Mouse (Mus musculus) B cell, adult 2 months (primary cell): ENCODE measurements at regions not wholly inside any gene's neighbourhood (a gene's known extent, or its start where the extent isn't known, plus 50 kb on each side); places are given as distances from the start of the nearest gene placed in this dataset.

Experiments used
- DNase-seq, 2 experiments: peaks; one replicate each; pipeline ENCODE4 v3.0.0; 2022

GRCm38 (mm10) chr6:148599473-148599872, 155.3 kb upstream of the Tmtc1 start:
- no peak for DNase-seq

- no peak for DNase-seq
Observed at GRCm38 (mm10) chr6:148598746-148599337, 154.7 kb upstream of the Tmtc1 start.

GRCm38 (mm10) chr6:148595009-148595770, 151.0 kb upstream of the Tmtc1 start:
- no peak for DNase-seq

DNA sequence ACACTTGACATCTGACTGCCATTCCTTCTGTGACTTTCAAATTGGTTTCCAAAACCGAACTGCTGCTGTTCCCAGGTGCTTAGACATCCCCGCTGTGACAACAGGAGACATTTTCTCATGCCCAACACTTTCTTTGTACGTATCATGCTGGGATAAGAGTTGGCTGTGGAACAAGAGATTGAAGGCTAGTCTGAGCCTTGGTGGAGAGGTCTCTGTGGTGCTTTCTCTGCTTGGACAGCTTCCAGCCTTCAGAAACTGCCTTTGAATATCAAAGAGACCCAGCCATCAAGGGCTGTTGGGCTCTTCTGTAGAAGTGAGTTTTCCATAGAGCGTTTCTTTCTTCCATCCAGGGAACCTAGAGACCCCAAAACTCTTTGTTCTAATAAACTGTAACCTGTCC, 144.8 kb upstream of the Tmtc1 start:
- no peak for DNase-seq

DNA sequence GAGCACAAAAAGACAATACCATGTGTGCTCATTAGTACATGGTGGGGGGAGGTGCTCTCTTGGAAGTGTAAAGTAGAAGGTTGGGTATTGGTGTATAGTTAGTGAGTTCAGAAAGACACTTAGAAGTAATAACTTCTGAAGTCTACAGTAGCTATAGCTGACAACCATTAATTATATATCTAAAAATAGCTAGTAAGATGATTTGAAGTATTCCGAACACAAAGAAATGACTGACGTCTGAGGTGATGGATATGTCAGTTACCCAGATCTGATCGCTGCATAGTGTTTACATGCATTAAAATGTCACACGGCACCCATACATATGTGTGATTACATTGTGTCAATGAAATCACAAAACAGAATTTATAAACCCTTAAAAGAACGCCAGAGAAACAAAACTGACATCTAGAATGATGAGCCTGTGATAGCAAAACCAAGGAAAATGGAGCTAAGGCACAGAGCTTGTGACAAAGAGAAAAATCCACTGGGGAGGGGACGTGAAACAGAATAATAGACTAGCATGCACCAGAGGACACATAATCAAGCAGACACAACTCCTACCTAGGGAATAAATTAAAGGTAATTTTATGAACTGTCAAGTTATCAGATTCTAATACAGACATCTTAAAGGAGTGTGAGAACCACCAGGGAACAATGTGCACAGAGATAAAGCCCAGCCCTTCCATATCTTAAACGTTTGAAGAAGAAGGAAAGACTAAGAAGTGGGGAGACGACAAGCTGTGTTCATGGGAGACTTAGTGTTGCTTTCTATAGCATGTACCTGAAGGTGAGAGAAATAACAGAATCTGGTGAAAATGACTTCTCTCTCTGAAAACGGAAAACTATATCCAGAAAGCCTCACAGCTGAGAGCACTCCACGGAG, 142.5 kb upstream of the Tmtc1 start:
- no peak for DNase-seq

- DNase-seq = no peak
Observed at GRCm38 (mm10) chr6:148584126-148584525, 139.9 kb upstream of the Tmtc1 start.

- no peak for DNase-seq
Observed at GRCm38 (mm10) chr6:148578281-148578680, 134.1 kb upstream of the Tmtc1 start.

- no peak for DNase-seq
Observed at GRCm38 (mm10) chr6:148577663-148578062, 133.5 kb upstream of the Tmtc1 start.

- no peak for DNase-seq
Observed at GRCm38 (mm10) chr6:148574742-148575453, 130.7 kb upstream of the Tmtc1 start.

- no peak for DNase-seq
Observed at GRCm38 (mm10) chr6:148572201-148572600, 128.0 kb upstream of the Tmtc1 start.

DNA sequence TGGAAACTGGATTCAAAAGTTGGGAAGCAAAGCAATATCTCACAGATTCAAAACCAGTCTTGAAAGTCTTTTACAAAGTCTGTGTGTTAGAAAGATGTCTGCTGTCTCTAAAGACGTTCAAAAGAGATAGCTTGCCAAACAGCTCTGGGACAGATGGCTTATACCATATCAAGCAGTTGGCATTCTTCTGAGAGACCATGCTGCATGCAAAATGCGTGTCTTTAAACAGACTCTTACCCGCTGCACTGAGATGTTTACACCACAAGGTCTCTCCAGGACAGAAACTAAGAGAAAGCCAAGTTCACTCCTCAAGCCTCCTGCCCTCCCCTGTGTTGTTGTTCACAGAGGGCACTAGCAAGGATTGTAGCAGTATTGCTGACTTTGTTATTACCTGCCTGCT, 127.5 kb upstream of the Tmtc1 start:
- no peak for DNase-seq

GRCm38 (mm10) chr6:148564146-148564545, 120.0 kb upstream of the Tmtc1 start:
- no peak for DNase-seq

DNA sequence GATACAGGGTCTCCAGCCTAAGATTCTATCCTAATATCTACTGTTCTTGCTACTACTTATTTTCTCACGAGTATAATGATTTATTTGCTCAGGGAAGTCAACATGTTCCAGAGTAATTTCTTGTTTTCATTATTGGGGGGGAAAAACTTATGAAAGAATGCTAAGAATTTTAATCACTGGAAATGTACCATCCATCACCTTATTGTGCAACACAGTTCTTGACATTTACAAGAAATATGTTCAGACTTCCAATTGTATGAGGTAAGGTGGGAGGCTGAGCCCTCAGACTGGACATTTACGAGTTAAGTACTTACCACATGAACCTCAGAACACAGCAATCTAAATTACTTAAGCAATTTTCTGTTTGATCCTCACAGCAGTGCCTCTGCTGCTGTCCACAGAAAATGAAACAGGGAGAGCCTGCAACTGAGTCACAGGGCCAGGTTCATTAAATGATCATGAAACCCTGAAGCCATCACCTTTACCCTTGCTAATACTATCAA, 118.1 kb upstream of the Tmtc1 start:
- DNase-seq = no peak

DNA sequence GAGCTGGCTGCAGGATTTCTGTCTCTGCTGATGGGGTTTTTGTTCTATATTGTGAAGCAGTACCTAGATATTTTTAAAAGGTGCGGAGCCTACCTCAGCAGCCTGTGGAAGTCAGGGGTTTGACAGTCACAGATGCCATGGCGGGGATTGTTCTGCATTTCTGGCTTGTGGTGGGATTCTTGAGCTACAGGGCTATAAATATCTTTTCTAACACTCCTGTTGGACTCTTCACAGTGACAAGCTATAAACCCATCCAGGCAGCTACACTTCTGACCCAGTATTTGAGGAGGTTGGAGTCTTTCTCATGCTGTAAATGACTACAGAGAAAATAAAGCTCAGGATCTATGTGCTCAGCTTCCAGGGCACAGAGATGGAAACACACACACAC, 112.3 kb upstream of the Tmtc1 start:
- no peak for DNase-seq

DNA sequence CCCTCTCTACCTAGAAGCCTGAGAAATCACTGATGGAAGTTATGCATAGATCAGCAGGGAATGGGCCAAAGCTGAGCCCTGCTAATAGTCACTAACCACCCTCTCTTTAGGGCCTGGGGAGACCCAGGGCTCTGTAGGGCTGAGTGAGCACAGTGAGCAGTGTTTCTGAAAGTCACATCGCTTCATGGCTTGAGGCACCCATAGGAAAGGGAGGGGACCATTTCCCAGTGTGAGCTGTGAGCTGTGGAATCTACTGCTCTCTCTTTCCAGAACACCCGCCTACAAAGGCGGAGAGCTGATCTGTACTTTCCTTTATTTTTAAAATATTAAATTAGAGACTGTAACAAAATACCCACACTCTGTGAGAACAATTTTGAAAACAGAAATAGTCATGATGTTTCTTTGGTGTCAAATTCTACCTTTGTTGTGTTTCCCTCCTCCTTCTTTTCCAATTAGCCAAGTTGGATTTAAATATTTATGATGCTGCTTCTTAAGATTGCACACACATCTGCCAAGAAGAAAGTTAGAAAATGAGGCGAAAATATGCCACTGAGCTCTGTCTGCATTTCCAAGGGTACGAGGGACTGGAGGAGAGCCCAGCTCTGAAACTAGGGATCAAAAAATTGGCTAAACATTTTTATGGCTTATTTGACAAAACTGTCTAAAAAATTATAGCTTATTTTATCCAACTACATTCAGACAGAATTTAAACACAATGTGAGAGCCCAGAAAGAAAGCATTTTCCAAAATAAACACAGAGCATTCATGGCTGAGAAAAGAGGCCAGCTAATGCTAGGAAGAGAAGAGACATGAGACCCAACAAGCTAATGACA, 111.7 kb upstream of the Tmtc1 start:
- DNase-seq = no peak

GRCm38 (mm10) chr6:148554463-148554862, 110.3 kb upstream of the Tmtc1 start:
- DNase-seq = no peak

DNA sequence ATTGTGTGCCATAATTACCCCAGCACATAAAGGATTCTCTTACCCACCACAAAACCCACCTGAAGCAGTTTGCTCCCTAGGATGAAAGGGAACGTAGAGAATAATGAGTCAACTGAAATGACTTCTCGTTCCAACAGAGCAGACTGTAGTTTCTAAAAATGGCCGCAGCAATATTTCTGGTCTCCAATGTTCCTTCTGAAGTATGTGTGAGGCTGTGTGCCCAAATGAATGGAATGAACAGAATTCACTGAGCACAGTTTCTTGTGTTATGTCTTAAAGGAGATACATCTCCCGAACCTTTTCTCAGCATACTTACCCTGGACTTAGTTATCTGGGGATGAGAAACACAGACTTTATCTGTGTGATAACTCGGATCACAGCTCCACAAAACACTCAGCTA, 109.4 kb upstream of the Tmtc1 start:
- DNase-seq = no peak

DNA sequence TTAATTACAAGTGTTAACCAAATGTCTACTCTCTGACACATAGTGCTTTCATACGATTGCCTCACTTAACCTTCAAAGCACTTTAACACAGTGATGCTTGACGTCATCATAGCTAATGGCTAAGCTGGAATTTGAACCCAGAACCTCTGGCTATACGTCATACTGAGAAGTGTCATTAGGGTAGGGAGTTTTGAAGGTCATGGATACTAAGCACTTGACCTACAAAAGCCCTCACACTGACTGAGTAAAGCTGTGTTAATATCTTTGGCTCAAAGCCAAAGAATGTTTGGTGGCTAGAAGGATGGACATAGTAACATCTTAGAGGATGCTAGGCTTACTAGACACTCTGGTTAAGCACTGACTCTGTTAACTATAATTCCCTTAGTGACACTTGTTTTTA, 106.9 kb upstream of the Tmtc1 start:
- no peak for DNase-seq

GRCm38 (mm10) chr6:148548138-148548778, 104.1 kb upstream of the Tmtc1 start:
- DNase-seq = no peak

GRCm38 (mm10) chr6:148543047-148543446, 98.9 kb upstream of the Tmtc1 start:
- no peak for DNase-seq

DNA sequence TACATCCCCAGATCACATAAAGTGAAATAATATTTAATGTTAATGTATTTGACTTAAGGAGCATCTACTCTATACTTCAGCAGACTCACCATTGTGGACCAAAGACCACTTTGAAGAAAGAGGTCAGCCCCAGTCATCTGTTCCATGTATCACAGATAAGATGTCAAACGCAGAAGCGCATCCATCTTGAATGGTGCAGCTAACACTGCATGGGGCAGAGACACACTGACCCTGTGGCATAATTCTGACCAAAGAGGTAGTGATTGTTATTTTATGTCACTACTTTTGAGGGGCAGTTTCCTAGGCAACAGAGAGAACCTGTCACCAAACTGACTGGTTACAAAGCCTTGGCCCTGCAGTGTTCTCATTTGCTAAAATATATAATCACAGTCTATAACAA, 97.8 kb upstream of the Tmtc1 start:
- DNase-seq = no peak
